8 mouse cellular contexts compared by ENCODE assay signal in genomic region chr12:32819823-32820605, GRCm38 (mm10). TPM values are rescaled to one million over a fixed set of nuclear protein-coding genes. Genes with fewer than 3 reads are reported as not detected.
A peak's percentile ranks its signal among the peaks of the same experiment; 100 is the strongest.
DNase-seq lines count a peak whose midpoint lies in the region; ATAC-seq and TF ChIP-seq lines count a peak whose summit lies in the region.

No protein-coding gene starts in this region.

- no peaks in the 10 kb centered on the region for H3K4me1 ChIP-seq in ES-Bruce4 (ENCODE audit: control insufficient read depth, insufficient read depth, low read length)
- peaks cover 18% of the 10 kb centered on the region for H3K4me1 ChIP-seq in forebrain, embryonic 13.5 days
- H3K4me1 ChIP-seq in liver, postnatal 0 days (ENCODE audit: insufficient read depth), result peaks cover 5% of the 10 kb centered on the region; the same call in 1 of the 2 replicates
- no peaks in the 10 kb centered on the region; the same call in 1 of the 2 replicates for H3K4me1 ChIP-seq in neural tube, embryonic 14.5 days (ENCODE audit: control insufficient read depth, insufficient read depth, low read length)

- peak; percentile 87 for TF ChIP-seq EP300 in ES-Bruce4 (IDR thresholded peaks at IDR 0.05; ENCODE audit: insufficient read depth, low read depth, low read length)
- TF ChIP-seq EP300 in liver, postnatal 0 days (IDR thresholded peaks at IDR 0.05; ENCODE audit: low read depth), result no peak

- H3K4me3 ChIP-seq in ES-Bruce4 (ENCODE audit: low read depth, low read length), result peak overlapping the region; percentile 97
- H3K4me3 ChIP-seq in forebrain, embryonic 13.5 days, result peak overlapping the region; percentile 78
- H3K4me3 ChIP-seq in liver, postnatal 0 days (ENCODE audit: low read depth, low read length), result peak overlapping the region; percentile 87
- H3K4me3 ChIP-seq in neural tube, embryonic 14.5 days (ENCODE audit: low read depth, low read length), result peak overlapping the region; percentile 66

- peak overlapping the region; percentile 80 for H3K4me2 ChIP-seq in forebrain, embryonic 13.5 days
- peak overlapping the region; percentile 88 for H3K4me2 ChIP-seq in liver, postnatal 0 days (ENCODE audit: low read depth, low read length)
- peak overlapping the region; percentile 73 for H3K4me2 ChIP-seq in neural tube, embryonic 14.5 days (ENCODE audit: low read depth, low read length)

- H3K27ac ChIP-seq in ES-Bruce4 (ENCODE audit: insufficient read depth, low read length), result peak overlapping the region; percentile 95
- peak overlapping the region; percentile 97 for H3K27ac ChIP-seq in forebrain, embryonic 13.5 days
- H3K27ac ChIP-seq in liver, postnatal 0 days (ENCODE audit: low read depth), result peak overlapping the region; percentile 94
- H3K27ac ChIP-seq in neural tube, embryonic 14.5 days (ENCODE audit: low read depth, low read length), result peak overlapping the region; percentile 98

- peaks cover 10% of the 10 kb centered on the region; the same call in 1 of the 2 replicates for H3K36me3 ChIP-seq in ES-Bruce4 (ENCODE audit: control insufficient read depth, insufficient read depth, low read length, poor library complexity, severe bottlenecking)
- peaks cover 8% of the 10 kb centered on the region for H3K36me3 ChIP-seq in forebrain, embryonic 13.5 days (ENCODE audit: poor library complexity, severe bottlenecking)
- H3K36me3 ChIP-seq in liver, postnatal 0 days (replicated peaks; ENCODE audit: insufficient read depth, low read length), result peaks cover 12% of the 10 kb centered on the region
- no peaks in the 10 kb centered on the region; the same call in 1 of the 2 replicates for H3K36me3 ChIP-seq in neural tube, embryonic 14.5 days (ENCODE audit: control insufficient read depth, insufficient read depth, low read length)

- H3K27me3 ChIP-seq in ES-Bruce4 (ENCODE audit: control insufficient read depth, insufficient read depth, low read length, poor library complexity, severe bottlenecking), result no peaks in the 10 kb centered on the region
- no peaks in the 10 kb centered on the region for H3K27me3 ChIP-seq in forebrain, embryonic 13.5 days
- H3K27me3 ChIP-seq in liver, postnatal 0 days (ENCODE audit: insufficient read depth, low read length), result no peaks in the 10 kb centered on the region
- H3K27me3 ChIP-seq in neural tube, embryonic 14.5 days (ENCODE audit: control insufficient read depth, insufficient read depth, low read length), result no peaks in the 10 kb centered on the region

- ATAC-seq in cerebellum, adult (ENCODE audit: insufficient number of reproducible peaks, low FRiP score, low TSS enrichment), result peak; percentile 92
- ATAC-seq in forebrain, embryonic 13.5 days, result peak; percentile 95
- ATAC-seq in liver, postnatal 0 days, result peak; percentile 96
- ATAC-seq in neural tube, embryonic 14.5 days (ENCODE audit: low read depth), result peak; percentile 96

- TF ChIP-seq POLR2A in ES-Bruce4 (IDR thresholded peaks at IDR 0.05; ENCODE audit: insufficient read depth, low read length), result peak; percentile 82

- under 1% methylated on average over 60 of the region's 80 CpGs for WGBS in forebrain, embryonic 13.5 days
- WGBS in large intestine, adult 2 months, result under 1% methylated on average over 78 of the region's 80 CpGs
- 1% methylated on average over 36 of the region's 80 CpGs for WGBS in liver, postnatal 0 days (ENCODE audit: insufficient replicate concordance)
- WGBS in neural tube, embryonic 14.5 days, result under 1% methylated on average over 69 of the region's 80 CpGs

- H3K9ac ChIP-seq in ES-Bruce4 (ENCODE audit: low read depth, poor library complexity, severe bottlenecking), result peak overlapping the region; percentile 86
- peak overlapping the region; percentile 87 for H3K9ac ChIP-seq in forebrain, embryonic 13.5 days
- peak overlapping the region; percentile 86 for H3K9ac ChIP-seq in liver, postnatal 0 days (replicated peaks)
- peak overlapping the region; percentile 74 for H3K9ac ChIP-seq in neural tube, embryonic 14.5 days (replicated peaks; ENCODE audit: low read depth, low read length)

- no peaks in the 10 kb centered on the region for H3K9me3 ChIP-seq in ES-Bruce4 (replicated peaks; ENCODE audit: control insufficient read depth, insufficient read depth, low read length, poor library complexity, severe bottlenecking)
- H3K9me3 ChIP-seq in forebrain, embryonic 13.5 days (replicated peaks), result no peaks in the 10 kb centered on the region
- no peaks in the 10 kb centered on the region for H3K9me3 ChIP-seq in liver, postnatal 0 days (ENCODE audit: low read length)
- no peaks in the 10 kb centered on the region for H3K9me3 ChIP-seq in neural tube, embryonic 14.5 days (ENCODE audit: control insufficient read depth, low read length)

- no peak for TF ChIP-seq CTCF in ES-Bruce4 (IDR thresholded peaks at IDR 0.05; ENCODE audit: low read depth, low read length)
- no peak for TF ChIP-seq CTCF in liver, postnatal 0 days (IDR thresholded peaks at IDR 0.05; ENCODE audit: low read depth)

- DNase-seq in heart, postnatal 10 days, result peak; percentile 99
- DNase-seq in large intestine, adult 2 months (ENCODE audit: low read depth, low spot score), result peak; percentile 92
- DNase-seq in liver, postnatal 0 days, result peak; percentile 99
- peak; percentile 100 for DNase-seq in testis, postnatal 10 days (ENCODE audit: low spot score)

- intact Hi-C loops in heart, postnatal 10 days (cut with DNase I), result loop anchor here (2.0 to 5.0 kb wide), 3 partner anchors 37 to 77 kb away; no protein-coding TSS in a partner anchor

RNA-seq across cellular contexts. Expression of gene Nampt, which starts 0.7 kb away (rescaled TPM):
- 143 and 147 TPM in 2 replicates for polyA plus RNA-seq in ES-Bruce4 (2011; ENCODE audit: insufficient read depth, insufficient read length, low read depth, missing spikeins)
- polyA plus RNA-seq in forebrain, embryonic 13.5 days (2015; fragmentation: Nextera tagmentation; extraction: Ambion mirVana), result 28.2 and 31.5 TPM in 2 replicates
- 10 to 100 TPM; 28.6 to 52.8 TPM for total RNA-seq in heart, postnatal 10 days (2021)
- 12.3 and 13.1 TPM in 2 replicates for polyA plus RNA-seq in large intestine, adult 2 months (2012; rRNA removed)
- polyA plus RNA-seq in liver, postnatal 0 days (2015; fragmentation: Nextera tagmentation; extraction: Ambion mirVana), result 14.8 and 16.4 TPM in 2 replicates
- 32.9 and 40.2 TPM in 2 replicates for polyA plus RNA-seq in neural tube, embryonic 14.5 days (2014; fragmentation: Nextera tagmentation; extraction: Ambion mirVana)

Comparison
In these comparisons a context has a peak if more than half of its experiments do, and no peak if none do; other contexts are left out.
1. Peak in every context shown above with its lines: DNase-seq, ATAC-seq, H3K4me3 ChIP-seq and H3K27ac ChIP-seq.